Mouse (Mus musculus): ENCODE data around the gene Mmrn1. TPM values are rescaled to one million over a fixed set of nuclear protein-coding genes. Genes with fewer than 3 reads are reported as not detected.

Mmrn1 gene
- polyA plus RNA-seq, 1 experiment = not detected

GRCm38 (mm10) chr6:60934835-60935234 is 10.1 kb downstream of the Mmrn1 start:
- no peak overlapping the region for H3ac ChIP-seq (ENCODE audit: control insufficient read depth, insufficient read length)
- H3K4me2 ChIP-seq (ENCODE audit: low read depth) = no peak overlapping the region
- no peaks in the 10 kb centered on the region for H3K27me3 ChIP-seq (ENCODE audit: control insufficient read depth, insufficient read depth, insufficient read length)
- H3K79me2 ChIP-seq (ENCODE audit: control insufficient read depth, insufficient read depth) = no peaks in the 10 kb centered on the region
- no peak for TF ChIP-seq TCF3 (IDR thresholded peaks at IDR 0.05; ENCODE audit: insufficient read length, low read depth)
- no peak for TF ChIP-seq TCF12 (IDR thresholded peaks at IDR 0.05; ENCODE audit: insufficient read depth, poor library complexity, severe bottlenecking)
- TF ChIP-seq MYOG (IDR thresholded peaks at IDR 0.05; ENCODE audit: control insufficient read depth in 1 of 3, insufficient read depth in 1 of 3, insufficient read length in 2 of 3, low read depth in 2 of 3) = no peak
- no peak for TF ChIP-seq E2F4 (IDR thresholded peaks at IDR 0.05; ENCODE audit: insufficient read depth)
- no peak overlapping the region for H3K4me3 ChIP-seq
- H3K36me3 ChIP-seq (ENCODE audit: control insufficient read depth, insufficient read depth) = no peaks in the 10 kb centered on the region

DNA sequence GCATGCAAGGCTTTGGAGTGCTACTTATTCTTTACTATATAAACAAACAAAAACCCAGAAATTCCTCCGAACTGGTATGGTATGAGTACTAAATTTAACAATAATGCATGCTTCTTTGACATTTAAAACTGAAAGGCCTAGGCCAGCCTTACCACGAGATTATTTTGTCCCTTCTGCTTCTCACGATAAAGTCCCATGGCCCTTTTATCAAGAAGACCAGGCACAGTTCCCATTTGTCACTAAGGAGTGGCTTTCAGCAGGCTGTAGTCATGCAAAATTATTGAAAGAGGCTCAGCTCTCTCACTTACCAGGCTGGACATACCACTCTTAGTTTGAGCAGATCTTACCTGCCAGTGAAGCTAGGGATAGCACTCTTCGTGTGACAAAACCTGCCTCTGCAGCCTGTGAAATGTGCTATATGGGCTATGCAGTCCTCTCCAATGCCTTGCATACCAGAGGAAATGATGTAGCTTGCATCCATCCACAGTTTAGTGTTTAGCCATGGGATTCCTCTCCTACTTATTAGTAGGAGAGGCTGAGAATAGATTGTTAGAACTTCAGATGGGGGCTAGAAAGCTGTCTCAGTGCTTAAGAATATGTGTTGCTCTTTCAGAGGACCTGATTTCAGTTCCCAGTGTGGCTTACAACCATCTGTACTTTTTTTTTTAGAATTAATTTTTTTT is 10.8 kb downstream of the Mmrn1 start:
- no peaks in the 10 kb centered on the region for H3K79me2 ChIP-seq (ENCODE audit: control insufficient read depth, insufficient read depth)
- no peak overlapping the region for H3K4me2 ChIP-seq (ENCODE audit: low read depth)
- H3ac ChIP-seq (ENCODE audit: control insufficient read depth, insufficient read length) = no peak overlapping the region
- no peaks in the 10 kb centered on the region for H3K36me3 ChIP-seq (ENCODE audit: control insufficient read depth, insufficient read depth)
- H3K27me3 ChIP-seq (ENCODE audit: control insufficient read depth, insufficient read depth, insufficient read length) = no peaks in the 10 kb centered on the region
- H3K4me3 ChIP-seq = no peak overlapping the region
- TF ChIP-seq MAX (IDR thresholded peaks at IDR 0.05; ENCODE audit: low read depth) (no peak), SRF (IDR thresholded peaks at IDR 0.05; ENCODE audit: control insufficient read depth, insufficient read length, low read depth) (no peak), USF1 (IDR thresholded peaks at IDR 0.05; ENCODE audit: low read depth) (no peak), REST (IDR thresholded peaks at IDR 0.05; ENCODE audit: insufficient read depth, insufficient read length) (no peak), TCF12 (IDR thresholded peaks at IDR 0.05; ENCODE audit: insufficient read depth, poor library complexity, severe bottlenecking) (no peak), POLR2A (IDR thresholded peaks at IDR 0.05; ENCODE audit: insufficient read length, low read depth) (no peak), CEBPB (IDR thresholded peaks at IDR 0.05; ENCODE audit: insufficient read depth, poor library complexity, severe bottlenecking) (no peak), MYOD1 (IDR thresholded peaks at IDR 0.05; ENCODE audit: control insufficient read depth in 1 of 3, insufficient read length in 2 of 3, low read depth in 2 of 3) (no peak), E2F4 (IDR thresholded peaks at IDR 0.05; ENCODE audit: insufficient read depth) (no peak), MYOG (IDR thresholded peaks at IDR 0.05; ENCODE audit: control insufficient read depth in 1 of 3, insufficient read depth in 1 of 3, insufficient read length in 2 of 3, low read depth in 2 of 3) (no peak), TCF3 (IDR thresholded peaks at IDR 0.05; ENCODE audit: insufficient read length, low read depth) (no peak), POLR2AphosphoS2 (IDR thresholded peaks at IDR 0.05; ENCODE audit: insufficient read length, low read depth) (no peak)

DNA sequence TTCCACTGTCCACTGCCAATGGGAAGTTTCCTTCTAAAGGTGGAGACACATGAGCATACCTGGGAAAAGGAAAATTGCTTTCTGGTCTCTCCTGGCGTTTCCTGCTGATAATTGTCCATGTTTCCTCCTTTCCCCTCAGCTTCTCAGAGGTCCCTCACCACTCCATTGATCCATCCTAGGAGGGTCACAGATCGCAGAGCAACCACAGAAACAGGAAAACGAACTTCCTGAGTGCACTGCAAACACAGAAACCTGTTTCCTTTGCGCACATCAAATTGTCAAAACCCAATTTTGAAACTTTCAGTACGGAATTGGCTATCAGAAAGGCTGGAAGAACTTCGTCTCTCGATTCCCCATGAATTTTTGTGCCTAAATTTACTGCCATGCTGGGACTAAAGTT is 19.4 kb downstream of the Mmrn1 start:
- TF ChIP-seq TCF3 (IDR thresholded peaks at IDR 0.05; ENCODE audit: insufficient read length, low read depth) (no peak), TCF12 (IDR thresholded peaks at IDR 0.05; ENCODE audit: insufficient read depth, poor library complexity, severe bottlenecking) (no peak), CEBPB (IDR thresholded peaks at IDR 0.05; ENCODE audit: insufficient read depth, poor library complexity, severe bottlenecking) (no peak), USF1 (IDR thresholded peaks at IDR 0.05; ENCODE audit: low read depth) (no peak), SRF (IDR thresholded peaks at IDR 0.05; ENCODE audit: control insufficient read depth, insufficient read length, low read depth) (no peak), E2F4 (IDR thresholded peaks at IDR 0.05; ENCODE audit: insufficient read depth) (no peak), POLR2AphosphoS2 (IDR thresholded peaks at IDR 0.05; ENCODE audit: insufficient read length, low read depth) (no peak), MAX (IDR thresholded peaks at IDR 0.05; ENCODE audit: low read depth) (no peak), REST (IDR thresholded peaks at IDR 0.05; ENCODE audit: insufficient read depth, insufficient read length) (no peak), MYOG (IDR thresholded peaks at IDR 0.05; ENCODE audit: control insufficient read depth in 1 of 3, insufficient read depth in 1 of 3, insufficient read length in 2 of 3, low read depth in 2 of 3) (no peak), MYOD1 (IDR thresholded peaks at IDR 0.05; ENCODE audit: control insufficient read depth in 1 of 3, insufficient read length in 2 of 3, low read depth in 2 of 3) (no peak), POLR2A (IDR thresholded peaks at IDR 0.05; ENCODE audit: insufficient read length, low read depth) (no peak)
- Histone ChIP-seq H3K27me3 (ENCODE audit: control insufficient read depth, insufficient read depth, insufficient read length) (no peaks in the 10 kb centered on the region), H3ac (ENCODE audit: control insufficient read depth, insufficient read length) (no peak overlapping the region), H3K4me2 (ENCODE audit: low read depth) (no peak overlapping the region), H3K36me3 (ENCODE audit: control insufficient read depth, insufficient read depth) (no peaks in the 10 kb centered on the region), H3K4me3 (no peak overlapping the region), H3K79me2 (ENCODE audit: control insufficient read depth, insufficient read depth) (no peaks in the 10 kb centered on the region)

DNA sequence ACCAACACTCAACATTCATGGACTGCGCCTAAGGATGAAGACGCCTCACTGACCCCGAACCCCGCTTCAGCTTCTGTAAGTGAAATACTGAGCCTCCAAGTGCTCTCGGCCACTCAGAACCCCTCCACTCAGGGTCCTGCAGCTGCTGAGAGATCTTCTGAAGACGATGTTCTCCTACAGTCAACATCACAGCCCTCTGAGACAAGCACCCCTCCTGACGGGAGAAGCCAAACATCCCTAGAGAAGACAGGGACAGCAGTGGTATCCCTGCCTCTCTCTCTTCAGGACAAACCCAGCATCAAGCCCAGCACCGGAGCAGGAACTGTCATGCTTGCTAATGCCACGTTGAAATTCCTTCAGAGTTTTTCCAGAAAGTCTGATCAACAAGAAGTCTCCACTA is 19.8 kb downstream of the Mmrn1 start:
- H3K4me2 ChIP-seq (ENCODE audit: low read depth) = no peak overlapping the region
- no peaks in the 10 kb centered on the region for H3K79me2 ChIP-seq (ENCODE audit: control insufficient read depth, insufficient read depth)
- H3K36me3 ChIP-seq (ENCODE audit: control insufficient read depth, insufficient read depth) = no peaks in the 10 kb centered on the region
- H3K4me3 ChIP-seq = no peak overlapping the region
- H3ac ChIP-seq (ENCODE audit: control insufficient read depth, insufficient read length) = no peak overlapping the region
- H3K27me3 ChIP-seq (ENCODE audit: control insufficient read depth, insufficient read depth, insufficient read length) = no peaks in the 10 kb centered on the region
- TF ChIP-seq MAX (IDR thresholded peaks at IDR 0.05; ENCODE audit: low read depth) (no peak), MYOG (IDR thresholded peaks at IDR 0.05; ENCODE audit: control insufficient read depth in 1 of 3, insufficient read depth in 1 of 3, insufficient read length in 2 of 3, low read depth in 2 of 3) (no peak), TCF3 (IDR thresholded peaks at IDR 0.05; ENCODE audit: insufficient read length, low read depth) (no peak), SRF (IDR thresholded peaks at IDR 0.05; ENCODE audit: control insufficient read depth, insufficient read length, low read depth) (no peak), REST (IDR thresholded peaks at IDR 0.05; ENCODE audit: insufficient read depth, insufficient read length) (no peak), USF1 (IDR thresholded peaks at IDR 0.05; ENCODE audit: low read depth) (no peak), MYOD1 (IDR thresholded peaks at IDR 0.05; ENCODE audit: control insufficient read depth in 1 of 3, insufficient read length in 2 of 3, low read depth in 2 of 3) (no peak), POLR2A (IDR thresholded peaks at IDR 0.05; ENCODE audit: insufficient read length, low read depth) (no peak), E2F4 (IDR thresholded peaks at IDR 0.05; ENCODE audit: insufficient read depth) (no peak), CEBPB (IDR thresholded peaks at IDR 0.05; ENCODE audit: insufficient read depth, poor library complexity, severe bottlenecking) (no peak), TCF12 (IDR thresholded peaks at IDR 0.05; ENCODE audit: insufficient read depth, poor library complexity, severe bottlenecking) (no peak)

Measured in myocyte (in vitro differentiated cells).